Comparison of ENCODE assay signal across 8 mouse cellular contexts in genomic region chr15:98089421-98090183, GRCm38 (mm10). TPM values are rescaled to one million over a fixed set of nuclear protein-coding genes. Genes with fewer than 3 reads are reported as not detected.
DNase-seq lines count a peak whose midpoint lies in the region; ATAC-seq and TF ChIP-seq lines count a peak whose summit lies in the region.
"Had no signal": no experiment of that assay in that cellular context is flagged by ENCODE, and none has a peak within 500 bp of the region (broad histone marks: within the 10 kb centered on the region; RNA-seq: fewer than 3 reads in every experiment).

No protein-coding gene starts in this region.

- TF ChIP-seq CTCF in CH12.LX (conservative IDR thresholded peaks at IDR 0.05 in 1 of 2, IDR thresholded peaks at IDR 0.05 in 1 of 2; ENCODE audit: low read depth in 2 of 2, low read length in 2 of 2) = peak; percentile 48 to 72; a peak in 3 of 4 replicates

- H3K9ac ChIP-seq in kidney, embryonic 14.5 days (ENCODE audit: low read depth, low read length) = no peak overlapping the region
- H3K9ac ChIP-seq in CH12.LX (ENCODE audit: insufficient read depth, low read depth) = peak overlapping the region; percentile 50; the same call in 1 of the 2 replicates

- no peaks in the 10 kb centered on the region for H3K27me3 ChIP-seq in kidney, embryonic 14.5 days (ENCODE audit: control insufficient read depth, insufficient read depth, low read length)
- no peaks in the 10 kb centered on the region for H3K27me3 ChIP-seq in CH12.LX (replicated peaks)

- dilution Hi-C loops in CH12.LX (cut with MboI; ENCODE audit: extremely low pct_ligation_motif_present, extremely low pct_unique_long_range_greater_than_20kb, low sequenced_read_pairs) = no loop called here

- H3K9me3 ChIP-seq in kidney, embryonic 14.5 days (ENCODE audit: control insufficient read depth, low read length) = no peaks in the 10 kb centered on the region
- H3K9me3 ChIP-seq in CH12.LX (replicated peaks; ENCODE audit: low read length) = no peaks in the 10 kb centered on the region

- H3K36me3 ChIP-seq in kidney, embryonic 14.5 days (ENCODE audit: control insufficient read depth, insufficient read depth, low read length) = peaks cover 24% of the 10 kb centered on the region
- H3K36me3 ChIP-seq in CH12.LX (replicated peaks in 1 of 2; ENCODE audit: control insufficient read depth in 1 of 2, insufficient read depth in 1 of 2, low read length in 1 of 2) = peaks cover 11 to 41% of the 10 kb centered on the region in 2 experiments

- no peak overlapping the region for H3K27ac ChIP-seq in kidney, embryonic 14.5 days (ENCODE audit: low read depth, low read length)
- H3K27ac ChIP-seq in CH12.LX (ENCODE audit: insufficient read depth, low read depth) = no peak overlapping the region

- no peak for ATAC-seq in kidney, embryonic 14.5 days (ENCODE audit: low FRiP score, low TSS enrichment)
- no peak for ATAC-seq in megakaryocyte-erythroid progenitor cell, adult 5-6 weeks (replicated peaks; ENCODE audit: low FRiP score, low TSS enrichment, poor library complexity, severe bottlenecking)

- in situ Hi-C loops in CH12.LX (cut with MboI; ENCODE audit: low pct_ligation_motif_present, low pct_unique_long_range_greater_than_20kb, low sequenced_read_pairs) = loop anchor here (5.0 kb wide), 1 partner anchor 63 kb away; no protein-coding TSS in a partner anchor

- TF ChIP-seq RAD21 in CH12.LX (IDR thresholded peaks at IDR 0.05; ENCODE audit: low read depth, low read length) = peak; percentile 53

- TF ChIP-seq POLR2A in CH12.LX (IDR thresholded peaks at IDR 0.05; ENCODE audit: low read depth, low read length) = no peak

- peaks cover 11% of the 10 kb centered on the region; the same call in 1 of the 2 replicates for H3K4me1 ChIP-seq in kidney, embryonic 14.5 days (ENCODE audit: control insufficient read depth, insufficient read depth, low read length)
- peaks cover 5 to 43% of the 10 kb centered on the region in 2 experiments for H3K4me1 ChIP-seq in CH12.LX (ENCODE audit: control insufficient read depth in 1 of 2, insufficient read depth in 2 of 2)

- DNase-seq in kidney, adult 9 months = peak; percentile 46
- DNase-seq in CH12.LX (ENCODE audit: extremely low read depth) (peak; percentile 73), adipocyte (ENCODE audit: low spot score) (peak; percentile 59)
- DNase-seq in heart, postnatal 4 days = peak; percentile 62
- peak; percentile 60 for DNase-seq in retina, embryonic 14.5 days (ENCODE audit: low spot score)

- H3K79me2 ChIP-seq in CH12.LX (replicated peaks; ENCODE audit: control insufficient read depth, extremely low read depth, insufficient read depth, poor library complexity, severe bottlenecking) = peaks cover 39% of the 10 kb centered on the region

- 78% methylated on average over 9 of the region's 9 CpGs for WGBS in kidney, embryonic 14.5 days

- no peak overlapping the region for H3K4me3 ChIP-seq in kidney, embryonic 14.5 days (ENCODE audit: low read length)
- H3K4me3 ChIP-seq in CH12.LX (replicated peaks in 1 of 3; ENCODE audit: low read depth in 2 of 3, low read length in 2 of 3, poor library complexity in 1 of 3) = peak overlapping the region in 2 of 3 experiments; percentile 1 to 26
- H3K4me3 ChIP-seq: erythroblast, embryonic 14.5 days had no signal

- TF ChIP-seq EP300 in CH12.LX (IDR thresholded peaks at IDR 0.05; ENCODE audit: low read length) = peak; percentile 35; the same call in 1 of the 2 replicates

- no peak overlapping the region for H3K4me2 ChIP-seq in kidney, embryonic 14.5 days (replicated peaks; ENCODE audit: low read depth, low read length)
- peak overlapping the region; percentile 89 for H3K4me2 ChIP-seq in CH12.LX (ENCODE audit: insufficient read depth, low read depth, poor library complexity, severe bottlenecking)

TF ChIP-seq in CH12.LX, 34 proteins besides CTCF, POLR2A, EP300 and RAD21:
- TF ChIP-seq CHD1 (IDR thresholded peaks at IDR 0.05; ENCODE audit: low read depth, low read length) (no peak), UBTF (IDR thresholded peaks at IDR 0.05; ENCODE audit: low read depth, low read length) (no peak), MAFK (IDR thresholded peaks at IDR 0.05; ENCODE audit: insufficient replicate concordance, low read length) (no peak), JUN (IDR thresholded peaks at IDR 0.05; ENCODE audit: insufficient read depth, low read depth, low read length) (no peak), SIN3A (IDR thresholded peaks at IDR 0.05; ENCODE audit: low read length) (peak; percentile 20; the same call in 1 of the 2 replicates), ELF1 (IDR thresholded peaks at IDR 0.05; ENCODE audit: low read depth, low read length) (no peak), MEF2A (IDR thresholded peaks at IDR 0.05; ENCODE audit: borderline replicate concordance, low read depth, low read length) (no peak), POLR2AphosphoS2 (IDR thresholded peaks at IDR 0.05; ENCODE audit: low read depth, low read length) (no peak), MAX (IDR thresholded peaks at IDR 0.05; ENCODE audit: low read length) (no peak), ZNF384 (IDR thresholded peaks at IDR 0.05; ENCODE audit: low read depth, low read length) (peak; percentile 81), SMC3 (IDR thresholded peaks at IDR 0.05; ENCODE audit: low read depth, low read length) (peak; percentile 44), MYC (IDR thresholded peaks at IDR 0.05; ENCODE audit: low read depth, low read length) (peak; percentile 89), JUND (conservative IDR thresholded peaks at IDR 0.05; ENCODE audit: low read depth, low read length) (no peak), BHLHE40 (IDR thresholded peaks at IDR 0.05; ENCODE audit: low read depth, low read length) (0 out of 2 replicates have a peak, but pooled peaks have one; percentile 25), MXI1 (IDR thresholded peaks at IDR 0.05; ENCODE audit: low read depth, low read length) (no peak), GABPA (IDR thresholded peaks at IDR 0.05; ENCODE audit: insufficient replicate concordance, low read depth, low read length) (no peak), NRF1 (IDR thresholded peaks at IDR 0.05; ENCODE audit: low read depth, low read length) (no peak), USF1 (IDR thresholded peaks at IDR 0.05; ENCODE audit: low read depth, low read length) (no peak), IRF4 (IDR thresholded peaks at IDR 0.05; ENCODE audit: low read depth, low read length) (0 out of 2 replicates have a peak, but pooled peaks have one; percentile 39), USF2 (conservative IDR thresholded peaks at IDR 0.05; ENCODE audit: low read depth, low read length) (no peak), PAX5 (IDR thresholded peaks at IDR 0.05; ENCODE audit: low read length) (no peak), CHD2 (IDR thresholded peaks at IDR 0.05; ENCODE audit: low read length) (no peak), MAZ (IDR thresholded peaks at IDR 0.05; ENCODE audit: low read depth, low read length) (0 out of 2 replicates have a peak, but pooled peaks have one; percentile 47), ZKSCAN1 (IDR thresholded peaks at IDR 0.05; ENCODE audit: borderline replicate concordance, low read depth, low read length) (no peak), TBP (conservative IDR thresholded peaks at IDR 0.05; ENCODE audit: low read depth, low read length) (0 out of 2 replicates have a peak, but pooled peaks have one; percentile 21), HCFC1 (IDR thresholded peaks at IDR 0.05; ENCODE audit: low read depth, low read length) (peak; percentile 10), NELFE (IDR thresholded peaks at IDR 0.05; ENCODE audit: low read depth, low read length) (no peak)

RNA-seq across cellular contexts. Expression of gene Pfkm, which starts 2.8 kb away (rescaled TPM):
- 23.4 and 34.2 TPM in 2 replicates for polyA plus RNA-seq in kidney, embryonic 14.5 days (2014; fragmentation: Nextera tagmentation; extraction: Ambion mirVana)
- 23.8 and 29.6 TPM in 2 replicates for total RNA-seq in CH12.LX (2012; rRNA removed)
- total RNA-seq in CH12.LX (2014; rRNA removed) = 21.1 and 23.5 TPM in 2 replicates
- polyA plus RNA-seq in CH12.LX (2012; ENCODE audit: insufficient read length, low read depth) = 37.9 and 39.2 TPM in 2 replicates
- total RNA-seq in heart, postnatal 4 days (2021) = 100 to 1,000 TPM; 413 to 425 TPM
- 69.0 and 74.9 TPM in 2 replicates for total RNA-seq in megakaryocyte-erythroid progenitor cell, adult 5-6 weeks (2014; fragmentation: Nextera tagmentation)
- total RNA-seq in megakaryocyte-erythroid progenitor cell, adult 5-6 weeks (2017) = 63.7 and 89.1 TPM in 2 replicates

RNA-seq across cellular contexts. Expression of gene Senp1, which starts 3.9 kb away (rescaled TPM):
- polyA plus RNA-seq in kidney, embryonic 14.5 days (2014; fragmentation: Nextera tagmentation; extraction: Ambion mirVana) = 25.9 and 41.2 TPM in 2 replicates
- total RNA-seq in CH12.LX (2012; rRNA removed) (14.9 and 17.1 TPM in 2 replicates), CH12.LX (2014; rRNA removed) (21.7 and 23.3 TPM in 2 replicates)
- polyA plus RNA-seq in CH12.LX (2012; ENCODE audit: insufficient read length, low read depth) = 32.3 and 38.5 TPM in 2 replicates
- total RNA-seq in heart, postnatal 4 days (2021) = 10 to 100 TPM; 23.5 to 27.2 TPM
- total RNA-seq in megakaryocyte-erythroid progenitor cell, adult 5-6 weeks (2014; fragmentation: Nextera tagmentation) = 45.5 and 46.0 TPM in 2 replicates
- total RNA-seq in megakaryocyte-erythroid progenitor cell, adult 5-6 weeks (2017) = 35.2 and 39.0 TPM in 2 replicates

Comparison
In these comparisons a context has a peak if more than half of its experiments do, and no peak if none do; other contexts are left out.
1. RNA of gene Pfkm, which starts 2.8 kb away (total RNA-seq): 413 to 425 TPM in heart, postnatal 4 days; 63.7 to 89.1 TPM in megakaryocyte-erythroid progenitor cell, adult 5-6 weeks and 21.1 to 29.6 TPM in CH12.LX; every median in the first group is over 4 times any median in the second.
2. Peak in every context shown above with its lines, with median percentiles within 50 percentile points of each other: DNase-seq.